Mouse (Mus musculus): ENCODE data around the gene Dock2. TPM values are rescaled to one million over a fixed set of nuclear protein-coding genes. Genes with fewer than 3 reads are reported as not detected.

Gene Dock2
- polyA plus RNA-seq, 1 experiment from 2014 or later, result 3.0 TPM

DNA sequence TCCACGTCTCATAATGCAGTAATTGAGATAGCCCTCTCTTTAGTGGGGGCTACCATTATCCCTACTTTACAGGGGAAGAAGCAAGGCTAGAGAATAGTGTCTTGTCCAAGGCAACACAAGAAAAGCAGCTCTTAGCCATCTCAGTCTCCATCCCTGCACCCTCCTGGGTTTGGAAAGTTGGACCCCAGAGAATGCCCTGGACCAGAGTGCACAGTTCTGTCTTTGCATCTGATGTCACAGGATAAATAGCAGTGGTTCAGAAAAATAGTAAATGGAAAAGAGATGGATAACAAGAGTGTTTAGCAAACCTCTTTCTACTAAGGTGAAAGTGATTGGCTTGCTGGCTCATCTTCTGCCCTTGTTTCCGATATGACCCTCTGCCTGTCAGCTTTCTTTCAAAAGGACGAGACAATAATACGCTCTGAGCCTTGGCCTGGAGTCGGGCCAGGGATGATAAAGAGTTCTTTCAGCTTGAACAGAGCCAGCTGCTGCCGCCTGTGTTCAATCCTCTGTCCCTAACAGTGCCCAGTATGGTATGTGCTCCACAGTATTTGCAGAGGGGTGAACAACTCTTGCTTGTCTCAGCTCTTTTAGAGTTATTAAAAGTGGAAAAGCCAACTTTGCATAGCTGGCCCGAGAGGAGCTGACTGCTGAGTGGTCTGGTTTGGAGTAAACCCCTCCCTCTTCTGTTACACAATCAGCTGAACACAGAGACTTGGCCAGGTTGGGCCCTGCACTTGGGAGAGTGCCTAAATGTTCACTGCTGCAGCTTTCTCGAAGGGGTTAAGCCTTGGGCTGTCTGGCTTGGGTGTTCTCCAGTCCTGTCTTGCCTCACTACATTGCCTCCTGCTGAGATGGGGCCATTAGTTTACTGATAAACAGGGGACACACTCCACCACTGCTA is 602.2 kb downstream of the Dock2 start:
- 24% methylated on average over 8 of the region's 8 CpGs for WGBS
- Histone ChIP-seq H3K4me3 (ENCODE audit: low read depth, low read length) (no peak overlapping the region), H3K4me1 (ENCODE audit: control insufficient read depth, insufficient read depth, low read length) (0 out of 2 replicates have a peak, but pooled peaks cover 6% of the 10 kb centered on the region), H3K9ac (replicated peaks; ENCODE audit: low read depth, low read length) (no peak overlapping the region), H3K9me3 (ENCODE audit: control insufficient read depth, low read depth, low read length) (no peaks in the 10 kb centered on the region), H3K27ac (ENCODE audit: low read length) (peak overlapping the region; percentile 72; the same call in 1 of the 2 replicates), H3K36me3 (ENCODE audit: control insufficient read depth, insufficient read depth, low read length) (no peaks in the 10 kb centered on the region), H3K4me2 (replicated peaks; ENCODE audit: low read depth, low read length) (no peak overlapping the region), H3K27me3 (ENCODE audit: control insufficient read depth, insufficient read depth, low read length) (no peaks in the 10 kb centered on the region)
- ATAC-seq (ENCODE audit: insufficient number of reproducible peaks, insufficient read depth, low FRiP score, low read depth), result peak; percentile 90

DNA sequence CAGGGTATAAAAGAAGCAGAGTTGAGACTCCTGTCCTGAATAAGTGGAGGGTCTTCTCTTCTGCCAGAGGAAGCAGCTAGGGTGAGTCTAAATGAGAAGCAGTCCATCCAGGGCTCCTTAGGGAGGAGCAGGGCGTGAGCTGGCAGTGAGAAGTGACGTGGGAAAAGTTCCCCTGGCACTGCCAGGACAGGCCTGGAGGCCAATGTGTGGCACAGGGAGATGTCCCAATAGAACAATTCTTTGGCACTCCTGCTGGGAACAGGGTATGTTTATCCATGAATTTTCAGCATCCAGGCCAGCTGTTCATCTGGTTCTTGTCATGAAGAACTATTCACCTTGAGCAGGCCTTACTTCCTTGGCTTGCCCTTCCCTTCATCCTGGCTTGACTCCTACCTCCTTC is 604.9 kb downstream of the Dock2 start:
- no peak for ATAC-seq (ENCODE audit: insufficient number of reproducible peaks, insufficient read depth, low FRiP score, low read depth)
- Histone ChIP-seq H3K27me3 (ENCODE audit: control insufficient read depth, insufficient read depth, low read length) (no peaks in the 10 kb centered on the region), H3K4me1 (ENCODE audit: control insufficient read depth, insufficient read depth, low read length) (0 out of 2 replicates have a peak, but pooled peaks cover 6% of the 10 kb centered on the region), H3K4me2 (replicated peaks; ENCODE audit: low read depth, low read length) (no peak overlapping the region), H3K36me3 (ENCODE audit: control insufficient read depth, insufficient read depth, low read length) (no peaks in the 10 kb centered on the region), H3K9ac (replicated peaks; ENCODE audit: low read depth, low read length) (no peak overlapping the region), H3K4me3 (ENCODE audit: low read depth, low read length) (no peak overlapping the region), H3K9me3 (ENCODE audit: control insufficient read depth, low read depth, low read length) (no peaks in the 10 kb centered on the region), H3K27ac (ENCODE audit: low read length) (no peak overlapping the region)
- WGBS, result 88% methylated on average over 2 of the region's 2 CpGs

Other genes with a start within 250 kb of the Dock2 start
- 21.8 and 22.4 TPM in 2 replicates for gene Spdl1, start 49.7 kb upstream of the Dock2 start, polyA plus RNA-seq (2014; fragmentation: Nextera tagmentation; extraction: Ambion mirVana)

Data from stomach, embryonic 14.5 days (tissue).